Comparison of ENCODE assay signal across 9 mouse cellular contexts in genomic region chr16:92369260-92369659, GRCm38 (mm10). TPM values are rescaled to one million over a fixed set of nuclear protein-coding genes. Genes with fewer than 3 reads are reported as not detected.
DNase-seq lines count a peak whose midpoint lies in the region; ATAC-seq and TF ChIP-seq lines count a peak whose summit lies in the region.
"Had no signal": no experiment of that assay in that cellular context is flagged by ENCODE, and none has a peak within 500 bp of the region (broad histone marks: within the 10 kb centered on the region; RNA-seq: fewer than 3 reads in every experiment).

No protein-coding gene starts in this region.

- TF ChIP-seq POLR2A in liver, adult 2 months (IDR thresholded peaks at IDR 0.05; ENCODE audit: extremely low read depth, insufficient read depth, low read length) = no peak

- no peak overlapping the region for H3K27ac ChIP-seq in limb, embryonic 11.5 days (replicated peaks; ENCODE audit: low read depth, low read length)
- H3K27ac ChIP-seq in limb, embryonic 10.5 days = no peak overlapping the region
- no peak overlapping the region for H3K27ac ChIP-seq in liver, adult 2 months (replicated peaks; ENCODE audit: insufficient read depth, low read depth, low read length)
- H3K27ac ChIP-seq: midbrain, embryonic 15.5 days had no signal

- no peak for DNase-seq in limb, embryonic 11.5 days (ENCODE audit: low spot score)
- DNase-seq in limb, embryonic 10.5 days (ENCODE audit: low spot score) = no peak
- DNase-seq in liver, adult 2 months (ENCODE audit: extremely low read depth, low read depth, low spot score) = peak; percentile 51
- DNase-seq in yolk sac, embryonic 10.5 days (ENCODE audit: low spot score) = peak; percentile 61
- no peak for DNase-seq in MN1 (ENCODE audit: low spot score)
- DNase-seq in ovary, postnatal 10 days (ENCODE audit: low spot score) = no peak
- DNase-seq in layer of hippocampus, postnatal 14 days (ENCODE audit: low spot score in 2 of 2) = no peak

- WGBS in limb, embryonic 11.5 days = 35% methylated on average over 2 of the region's 2 CpGs
- 65% methylated on average over 2 of the region's 2 CpGs for WGBS in limb, embryonic 10.5 days
- WGBS in liver, adult 2 months = 27% methylated on average over 2 of the region's 2 CpGs

- no peaks in the 10 kb centered on the region for H3K9me3 ChIP-seq in limb, embryonic 11.5 days (ENCODE audit: control insufficient read depth, low read length)
- H3K9me3 ChIP-seq in limb, embryonic 10.5 days (replicated peaks) = no peaks in the 10 kb centered on the region
- H3K9me3 ChIP-seq: midbrain, embryonic 15.5 days had no signal

- H3K79me2 ChIP-seq in liver, adult 2 months (ENCODE audit: control insufficient read depth, insufficient read depth, low read length) = no peaks in the 10 kb centered on the region

- no peak overlapping the region for H3K9ac ChIP-seq in limb, embryonic 11.5 days (ENCODE audit: low read length)
- H3K9ac ChIP-seq in liver, adult 2 months (ENCODE audit: low read depth, low read length) = no peak overlapping the region
- H3K9ac ChIP-seq: midbrain, embryonic 15.5 days had no signal

- ATAC-seq in limb, embryonic 11.5 days (ENCODE audit: insufficient number of reproducible peaks, low FRiP score, low TSS enrichment, low read depth) = 0 out of 2 replicates have a peak, but pooled peaks have one; percentile 60
- ATAC-seq in erythroblast, adult 5-6 weeks (replicated peaks; ENCODE audit: low FRiP score, poor library complexity, severe bottlenecking) = peak; percentile 64; the same call in 1 of the 2 replicates
- ATAC-seq: midbrain, embryonic 15.5 days had no signal

- TF ChIP-seq CTCF in liver, adult 2 months (IDR thresholded peaks at IDR 0.05; ENCODE audit: low read depth, low read length) = no peak

- no peaks in the 10 kb centered on the region for H3K36me3 ChIP-seq in limb, embryonic 11.5 days (ENCODE audit: control insufficient read depth, insufficient read depth, low read length)
- H3K36me3 ChIP-seq in limb, embryonic 10.5 days = no peaks in the 10 kb centered on the region
- H3K36me3 ChIP-seq in liver, adult 2 months (ENCODE audit: control insufficient read depth, insufficient read depth, low read length) = no peaks in the 10 kb centered on the region
- H3K36me3 ChIP-seq: midbrain, embryonic 15.5 days had no signal

- H3K4me3 ChIP-seq in limb, embryonic 11.5 days (ENCODE audit: low read depth, low read length) = no peak overlapping the region
- H3K4me3 ChIP-seq in limb, embryonic 10.5 days = no peak overlapping the region
- H3K4me3 ChIP-seq in liver, adult 2 months (ENCODE audit: insufficient read depth, low read depth, low read length) = no peak overlapping the region
- H3K4me3 ChIP-seq: midbrain, embryonic 15.5 days had no signal

- H3K27me3 ChIP-seq in limb, embryonic 11.5 days (ENCODE audit: control insufficient read depth, insufficient read depth, low read length) = no peaks in the 10 kb centered on the region
- H3K27me3 ChIP-seq in limb, embryonic 10.5 days (ENCODE audit: low read depth, poor library complexity, severe bottlenecking) = peaks cover 15% of the 10 kb centered on the region
- no peaks in the 10 kb centered on the region for H3K27me3 ChIP-seq in liver, adult 2 months (ENCODE audit: control insufficient read depth, insufficient read depth, low read length)
- H3K27me3 ChIP-seq: midbrain, embryonic 15.5 days had no signal

- no peaks in the 10 kb centered on the region for H3K4me1 ChIP-seq in limb, embryonic 11.5 days (ENCODE audit: control insufficient read depth, insufficient read depth, low read length)
- H3K4me1 ChIP-seq in limb, embryonic 10.5 days = peaks cover 31% of the 10 kb centered on the region
- H3K4me1 ChIP-seq in liver, adult 2 months (ENCODE audit: control insufficient read depth, insufficient read depth, low read length) = no peaks in the 10 kb centered on the region

- no peak overlapping the region for H3K4me2 ChIP-seq in limb, embryonic 11.5 days (ENCODE audit: low read depth, severe bottlenecking)
- H3K4me2 ChIP-seq: midbrain, embryonic 15.5 days had no signal

RNA-seq across cellular contexts. Expression of gene Kcne1, which starts 10.0 kb away (rescaled TPM):
- 0.09 and 0.11 TPM in 2 replicates for polyA plus RNA-seq in limb, embryonic 11.5 days (2014; fragmentation: Nextera tagmentation; extraction: Ambion mirVana)
- polyA plus RNA-seq in limb, embryonic 10.5 days (2016; fragmentation: Nextera tagmentation; extraction: Ambion mirVana) = 0.05 and 0.40 TPM in 2 replicates
- total RNA-seq in erythroblast, adult 5-6 weeks (2015; ENCODE audit: low replicate concordance) = not detected in 2 replicates
- 0.26 TPM in 1 of 2 replicates, not detected in the other for total RNA-seq in erythroblast, adult 5-6 weeks (2017; ENCODE audit: low replicate concordance)
- not detected in 2 replicates for total RNA-seq in liver, adult 2 months (2014; rRNA removed)
- not detected in 2 replicates for polyA plus RNA-seq in liver, adult 2 months (2012; rRNA removed)
- total RNA-seq in layer of hippocampus, postnatal 14 days (2021) = not detected
- polyA plus RNA-seq: midbrain, embryonic 15.5 days had no signal

RNA-seq across cellular contexts. Expression of gene Fam243, which starts 48.0 kb away (rescaled TPM):
- not detected in 2 replicates for polyA plus RNA-seq in limb, embryonic 11.5 days (2014; fragmentation: Nextera tagmentation; extraction: Ambion mirVana)
- 0.13 TPM in 1 of 2 replicates, not detected in the other for polyA plus RNA-seq in limb, embryonic 10.5 days (2016; fragmentation: Nextera tagmentation; extraction: Ambion mirVana)
- not detected in 2 replicates for total RNA-seq in erythroblast, adult 5-6 weeks (2015; ENCODE audit: low replicate concordance)
- not detected in 2 replicates for total RNA-seq in erythroblast, adult 5-6 weeks (2017; ENCODE audit: low replicate concordance)
- total RNA-seq in liver, adult 2 months (2014; rRNA removed) = not detected in 2 replicates
- polyA plus RNA-seq in liver, adult 2 months (2012; rRNA removed) = not detected in 2 replicates
- not detected for total RNA-seq in layer of hippocampus, postnatal 14 days (2021)

Comparison
In these comparisons a context has a peak if more than half of its experiments do, and no peak if none do; other contexts are left out.
1. DNase-seq: peak in liver, adult 2 months (single experiment) and yolk sac, embryonic 10.5 days (single experiment); none in limb, embryonic 11.5 days (single experiment), limb, embryonic 10.5 days (single experiment), MN1 (single experiment), ovary, postnatal 10 days (single experiment) and layer of hippocampus, postnatal 14 days (0 of 2).